In genomic region chr9:58532236-58532635, GRCm38 (mm10) we compare ENCODE assay signal across 23 mouse cellular contexts. TPM values are rescaled to one million over a fixed set of nuclear protein-coding genes. Genes with fewer than 3 reads are reported as not detected.
A peak's percentile ranks its signal among the peaks of the same experiment; 100 is the strongest.
DNase-seq lines count a peak whose midpoint lies in the region; ATAC-seq and TF ChIP-seq lines count a peak whose summit lies in the region.
"Had no signal": no experiment of that assay in that cellular context is flagged by ENCODE, and none has a peak within 500 bp of the region (broad histone marks: within the 10 kb centered on the region; RNA-seq: fewer than 3 reads in every experiment).

No protein-coding gene starts in this region.

- 9% methylated on average over 4 of the region's 4 CpGs for WGBS in cerebellum, adult 2 months
- 92% methylated on average over 4 of the region's 4 CpGs for WGBS in hindbrain, embryonic 13.5 days
- WGBS in hindbrain, embryonic 16.5 days = 59% methylated on average over 4 of the region's 4 CpGs
- WGBS in olfactory bulb, adult 2 months = 43% methylated on average over 4 of the region's 4 CpGs

- no peak for TF ChIP-seq CTCF in cerebellum, adult 2 months (IDR thresholded peaks at IDR 0.05; ENCODE audit: borderline replicate concordance, insufficient read depth, low read depth, low read length)
- TF ChIP-seq CTCF in olfactory bulb, adult 2 months (IDR thresholded peaks at IDR 0.05; ENCODE audit: insufficient read depth, low read depth, low read length) = no peak

- H3K27ac ChIP-seq in cerebellum, adult 2 months (ENCODE audit: insufficient read depth, low read length) = peak overlapping the region; percentile 29; the same call in 1 of the 2 replicates
- no peak overlapping the region for H3K27ac ChIP-seq in hindbrain, embryonic 13.5 days
- no peak overlapping the region for H3K27ac ChIP-seq in hindbrain, embryonic 16.5 days (ENCODE audit: low read depth, low read length)
- H3K27ac ChIP-seq in olfactory bulb, adult 2 months (ENCODE audit: insufficient read depth, low read depth, low read length) = no peak overlapping the region
- H3K27ac ChIP-seq: embryonic facial prominence, embryonic 10.5 days; embryonic facial prominence, embryonic 12.5 days; forebrain, embryonic 13.5 days; forebrain, embryonic 15.5 days had no signal

- peaks cover 56% of the 10 kb centered on the region for H3K36me3 ChIP-seq in hindbrain, embryonic 13.5 days
- H3K36me3 ChIP-seq in hindbrain, embryonic 16.5 days (ENCODE audit: control insufficient read depth, insufficient read depth, low read length) = peaks cover 14% of the 10 kb centered on the region
- H3K36me3 ChIP-seq: G1E had no signal

- no peaks in the 10 kb centered on the region for H3K9me3 ChIP-seq in hindbrain, embryonic 13.5 days
- no peaks in the 10 kb centered on the region for H3K9me3 ChIP-seq in hindbrain, embryonic 16.5 days (ENCODE audit: control insufficient read depth, low read length)
- H3K9me3 ChIP-seq: embryonic facial prominence, embryonic 10.5 days; embryonic facial prominence, embryonic 12.5 days; forebrain, embryonic 13.5 days; forebrain, embryonic 15.5 days; G1E had no signal

- DNase-seq in cerebellum, adult 2 months = no peak
- no peak for DNase-seq in cerebellum, postnatal 4 days (ENCODE audit: low spot score in 2 of 2)
- DNase-seq in left cerebral cortex, postnatal 4 days = peak; percentile 51
- DNase-seq in left cerebral cortex, adult 11 months (ENCODE audit: low spot score) = no peak
- DNase-seq: adrenal gland, adult 8-10 months; adrenal gland, postnatal 14 days; adrenal gland, postnatal 36 days; B cell, adult 2 months; cerebellum, adult 11-12 months; cerebellum, adult 8-10 months; cerebellum, postnatal 36 days; forebrain, postnatal 0 days had no signal

- H3K9ac ChIP-seq in hindbrain, embryonic 13.5 days = 0 out of 2 replicates have a peak overlapping the region, but pooled peaks have one; percentile 29
- H3K9ac ChIP-seq in hindbrain, embryonic 16.5 days (ENCODE audit: low read depth, low read length) = no peak overlapping the region
- H3K9ac ChIP-seq: embryonic facial prominence, embryonic 12.5 days; forebrain, embryonic 13.5 days; forebrain, embryonic 15.5 days; forebrain, postnatal 0 days had no signal

- H3K4me2 ChIP-seq in hindbrain, embryonic 13.5 days = no peak overlapping the region
- H3K4me2 ChIP-seq in hindbrain, embryonic 16.5 days (ENCODE audit: low read length) = no peak overlapping the region
- H3K4me2 ChIP-seq: embryonic facial prominence, embryonic 12.5 days; forebrain, embryonic 13.5 days; forebrain, embryonic 15.5 days had no signal

- peaks cover 35% of the 10 kb centered on the region for H3K4me1 ChIP-seq in cerebellum, adult 2 months (ENCODE audit: control insufficient read depth, insufficient read depth, low read length)
- H3K4me1 ChIP-seq in hindbrain, embryonic 13.5 days (replicated peaks) = peaks cover 9% of the 10 kb centered on the region; the same call in 1 of the 2 replicates
- peaks cover 3% of the 10 kb centered on the region; the same call in 1 of the 2 replicates for H3K4me1 ChIP-seq in hindbrain, embryonic 16.5 days (ENCODE audit: control insufficient read depth, insufficient read depth, low read depth, low read length)
- peaks cover 18% of the 10 kb centered on the region for H3K4me1 ChIP-seq in olfactory bulb, adult 2 months (ENCODE audit: control insufficient read depth, insufficient read depth, low read length)
- H3K4me1 ChIP-seq: forebrain, embryonic 15.5 days had no signal

- no peaks in the 10 kb centered on the region for H3K27me3 ChIP-seq in cerebellum, adult 2 months (ENCODE audit: control insufficient read depth, insufficient read depth, low read length)
- no peaks in the 10 kb centered on the region for H3K27me3 ChIP-seq in hindbrain, embryonic 13.5 days
- H3K27me3 ChIP-seq in hindbrain, embryonic 16.5 days (replicated peaks; ENCODE audit: control insufficient read depth, insufficient read depth, low read length) = no peaks in the 10 kb centered on the region
- H3K27me3 ChIP-seq: embryonic facial prominence, embryonic 12.5 days; forebrain, embryonic 13.5 days; forebrain, embryonic 15.5 days; Patski had no signal

- ATAC-seq in hindbrain, embryonic 13.5 days (ENCODE audit: low FRiP score) = no peak
- no peak for ATAC-seq in hindbrain, embryonic 16.5 days
- ATAC-seq: activated CD4-positive, CD25-positive, alpha-beta regulatory T cell, adult 4 months; CD4-positive, CD25-positive, alpha-beta regulatory T cell, adult 4 months; forebrain, embryonic 13.5 days; forebrain, embryonic 15.5 days; forebrain, postnatal 0 days; Patski had no signal

- no peak for TF ChIP-seq POLR2A in cerebellum, adult 2 months (IDR thresholded peaks at IDR 0.05; ENCODE audit: borderline replicate concordance, insufficient read depth, low read length)
- 0 out of 2 replicates have a peak, but pooled peaks have one; percentile 16 for TF ChIP-seq POLR2A in olfactory bulb, adult 2 months (IDR thresholded peaks at IDR 0.05; ENCODE audit: insufficient read depth, low read depth, low read length)

- H3K4me3 ChIP-seq in cerebellum, adult 2 months (replicated peaks; ENCODE audit: insufficient read depth, low read depth, low read length) = no peak overlapping the region
- H3K4me3 ChIP-seq in hindbrain, embryonic 13.5 days = no peak overlapping the region
- H3K4me3 ChIP-seq in hindbrain, embryonic 16.5 days (ENCODE audit: low read length) = no peak overlapping the region
- no peak overlapping the region for H3K4me3 ChIP-seq in olfactory bulb, adult 2 months (ENCODE audit: insufficient read depth, low read depth, low read length)
- H3K4me3 ChIP-seq: embryonic facial prominence, embryonic 10.5 days; embryonic facial prominence, embryonic 12.5 days; forebrain, embryonic 13.5 days; forebrain, embryonic 15.5 days had no signal

- intact Hi-C loops in left cerebral cortex, postnatal 4 days (cut with DNase I) = no loop called here

RNA-seq across cellular contexts. Expression of gene Cd276, which starts 23.0 kb away (rescaled TPM):
- 6.4 and 6.9 TPM in 2 replicates for polyA plus RNA-seq in cerebellum, adult 2 months (2012; rRNA removed)
- 34.1 and 34.4 TPM in 2 replicates for polyA plus RNA-seq in hindbrain, embryonic 13.5 days (2015; fragmentation: Nextera tagmentation; extraction: Ambion mirVana)
- polyA plus RNA-seq in hindbrain, embryonic 16.5 days (2015; fragmentation: Nextera tagmentation; extraction: Ambion mirVana) = 24.6 and 33.7 TPM in 2 replicates
- total RNA-seq in left cerebral cortex, postnatal 4 days (2021) = 10 to 100 TPM; 30.4 to 36.3 TPM
- polyA plus RNA-seq in olfactory bulb, adult 2 months (2012; ENCODE audit: insufficient read depth, insufficient read length, low replicate concordance, missing spikeins) = not detected in 2 replicates
- polyA plus RNA-seq: activated CD4-positive, CD25-positive, alpha-beta regulatory T cell, adult 4 months; CD4-positive, CD25-positive, alpha-beta regulatory T cell, adult 4 months had no signal

RNA-seq across cellular contexts. Expression of gene Insyn1, which starts 43.8 kb away (rescaled TPM):
- polyA plus RNA-seq in cerebellum, adult 2 months (2012; rRNA removed) = 147 and 149 TPM in 2 replicates
- 5.0 and 6.8 TPM in 2 replicates for polyA plus RNA-seq in hindbrain, embryonic 13.5 days (2015; fragmentation: Nextera tagmentation; extraction: Ambion mirVana)
- 8.5 and 9.6 TPM in 2 replicates for polyA plus RNA-seq in hindbrain, embryonic 16.5 days (2015; fragmentation: Nextera tagmentation; extraction: Ambion mirVana)
- total RNA-seq in left cerebral cortex, postnatal 4 days (2021) = 10 to 100 TPM; 81.2 to 83.5 TPM
- polyA plus RNA-seq in olfactory bulb, adult 2 months (2012; ENCODE audit: insufficient read depth, insufficient read length, low replicate concordance, missing spikeins) = not detected in 2 replicates
- polyA plus RNA-seq: activated CD4-positive, CD25-positive, alpha-beta regulatory T cell, adult 4 months; CD4-positive, CD25-positive, alpha-beta regulatory T cell, adult 4 months; G1E had no signal

RNA-seq across cellular contexts. Expression of gene Nptn, which starts 49.8 kb away (rescaled TPM):
- polyA plus RNA-seq in cerebellum, adult 2 months (2012; rRNA removed) = 1,284 and 1,476 TPM in 2 replicates
- polyA plus RNA-seq in hindbrain, embryonic 13.5 days (2015; fragmentation: Nextera tagmentation; extraction: Ambion mirVana) = 140 and 144 TPM in 2 replicates
- polyA plus RNA-seq in hindbrain, embryonic 16.5 days (2015; fragmentation: Nextera tagmentation; extraction: Ambion mirVana) = 216 and 258 TPM in 2 replicates
- 100 to 1,000 TPM; 403 to 462 TPM for total RNA-seq in left cerebral cortex, postnatal 4 days (2021)
- polyA plus RNA-seq in olfactory bulb, adult 2 months (2012; ENCODE audit: insufficient read depth, insufficient read length, low replicate concordance, missing spikeins) = 425 and 1,354 TPM in 2 replicates
